Mouse (Mus musculus): ENCODE results near the gene Glt1d1. TPM values are rescaled to one million over a fixed set of nuclear protein-coding genes. Genes with fewer than 3 reads are reported as not detected.

The Glt1d1 gene
- polyA plus RNA-seq, 1 experiment from 2014 or later = 2.8 TPM

DNA sequence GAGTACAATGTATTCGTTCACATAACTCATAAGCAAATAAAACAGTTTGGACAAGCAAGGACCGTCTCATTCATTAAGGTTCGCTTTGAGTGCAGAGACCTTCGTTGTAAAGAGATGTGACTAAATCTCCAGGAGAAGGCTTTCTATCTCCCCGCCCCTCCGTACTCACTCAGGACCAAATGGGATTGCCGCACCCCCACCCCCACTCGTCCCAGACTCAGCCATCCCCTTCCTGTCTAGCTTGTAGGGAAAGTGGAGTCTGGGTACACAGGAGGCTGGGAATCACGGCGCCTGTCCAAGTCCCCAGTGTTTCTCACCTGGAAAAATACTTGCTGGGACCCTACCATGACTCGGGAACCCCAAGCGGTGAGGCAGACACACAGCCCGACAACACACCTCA lies 7.6 kb downstream of the Glt1d1 start:
- ATAC-seq (ENCODE audit: low read depth) = no peak
- Histone ChIP-seq H3K9me3 (ENCODE audit: control insufficient read depth, low read length) (no peaks in the 10 kb centered on the region), H3K4me2 (ENCODE audit: low read depth, low read length) (no peak overlapping the region), H3K9ac (replicated peaks; ENCODE audit: low read depth, low read length) (no peak overlapping the region), H3K27me3 (ENCODE audit: control insufficient read depth, insufficient read depth, low read length) (no peaks in the 10 kb centered on the region), H3K4me1 (ENCODE audit: control insufficient read depth, insufficient read depth, low read length) (no peaks in the 10 kb centered on the region), H3K36me3 (ENCODE audit: control insufficient read depth, insufficient read depth, low read length) (no peaks in the 10 kb centered on the region), H3K4me3 (ENCODE audit: low read depth, low read length) (no peak overlapping the region), H3K27ac (ENCODE audit: low read depth, low read length) (no peak overlapping the region)
- WGBS = 90% methylated on average over 13 of the region's 13 CpGs

DNA sequence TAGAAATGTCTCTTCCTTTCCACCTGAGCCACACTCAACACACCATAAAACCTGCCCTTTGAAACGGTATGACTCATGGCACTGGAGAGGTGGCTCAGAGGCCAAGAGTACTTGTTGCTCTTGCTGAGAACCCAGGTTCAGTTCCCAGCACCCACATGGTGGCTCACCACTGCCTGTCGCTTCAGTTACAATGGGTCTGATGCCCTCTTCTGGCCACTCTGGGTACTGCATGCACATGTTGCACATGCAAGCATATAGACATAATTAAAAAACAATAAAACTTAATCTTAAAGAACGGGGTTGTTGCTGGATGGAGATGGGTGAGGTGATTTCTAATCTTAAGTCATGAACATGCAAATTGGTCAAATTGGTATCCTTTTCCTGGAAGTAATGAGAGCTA lies 8.3 kb downstream of the Glt1d1 start:
- Histone ChIP-seq H3K4me3 (ENCODE audit: low read depth, low read length) (no peak overlapping the region), H3K27ac (ENCODE audit: low read depth, low read length) (no peak overlapping the region), H3K4me1 (ENCODE audit: control insufficient read depth, insufficient read depth, low read length) (no peaks in the 10 kb centered on the region), H3K36me3 (ENCODE audit: control insufficient read depth, insufficient read depth, low read length) (no peaks in the 10 kb centered on the region), H3K4me2 (ENCODE audit: low read depth, low read length) (no peak overlapping the region), H3K27me3 (ENCODE audit: control insufficient read depth, insufficient read depth, low read length) (no peaks in the 10 kb centered on the region), H3K9ac (replicated peaks; ENCODE audit: low read depth, low read length) (no peak overlapping the region), H3K9me3 (ENCODE audit: control insufficient read depth, low read length) (no peaks in the 10 kb centered on the region)
- WGBS = 97% methylated on average over 3 of the region's 3 CpGs
- no peak for ATAC-seq (ENCODE audit: low read depth)

DNA sequence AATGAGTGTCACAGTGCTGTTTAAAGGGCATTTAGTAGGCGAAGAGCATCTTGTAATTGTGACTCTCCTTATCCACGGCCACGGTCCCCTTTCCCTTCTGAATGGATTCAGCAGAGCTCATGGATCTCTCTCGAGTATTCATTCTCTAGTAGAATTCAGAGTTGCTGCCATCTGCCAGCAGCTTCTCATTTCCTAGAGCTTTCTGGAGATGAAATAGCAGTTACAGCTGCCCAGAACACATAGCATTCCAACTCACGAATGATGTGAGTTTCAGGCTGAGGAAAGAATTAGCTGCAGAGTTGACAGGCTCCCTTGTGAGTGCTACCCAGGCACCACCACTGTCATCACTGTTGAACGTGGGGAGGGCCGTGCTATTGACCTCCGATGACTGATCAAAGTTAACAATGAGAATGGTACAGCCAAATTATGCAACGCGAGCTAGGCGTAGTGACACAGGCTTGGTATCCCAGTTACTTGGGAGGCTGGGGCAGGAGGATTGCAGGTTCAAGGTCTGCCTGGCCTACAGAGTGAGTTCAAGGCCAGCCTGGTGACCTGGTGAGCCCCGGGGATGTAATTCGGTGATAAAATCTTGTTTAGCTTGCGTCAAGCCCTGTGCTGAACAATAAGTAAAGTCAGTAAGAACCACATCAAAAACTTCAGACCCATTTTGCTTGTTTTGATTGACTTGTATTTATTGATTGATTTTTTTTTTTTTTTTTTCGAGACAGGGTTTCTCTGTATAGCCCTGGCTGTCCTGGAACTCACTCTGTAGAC lies 9.3 kb downstream of the Glt1d1 start:
- no peaks in the 10 kb centered on the region for H3K9me3 ChIP-seq (ENCODE audit: control insufficient read depth, low read length)
- H3K36me3 ChIP-seq (ENCODE audit: control insufficient read depth, insufficient read depth, low read length) = no peaks in the 10 kb centered on the region
- H3K4me1 ChIP-seq (ENCODE audit: control insufficient read depth, insufficient read depth, low read length) = no peaks in the 10 kb centered on the region
- H3K27ac ChIP-seq (ENCODE audit: low read depth, low read length) = no peak overlapping the region
- ATAC-seq (ENCODE audit: low read depth) = no peak
- no peak overlapping the region for H3K9ac ChIP-seq (replicated peaks; ENCODE audit: low read depth, low read length)
- H3K27me3 ChIP-seq (ENCODE audit: control insufficient read depth, insufficient read depth, low read length) = no peaks in the 10 kb centered on the region
- H3K4me3 ChIP-seq (ENCODE audit: low read depth, low read length) = no peak overlapping the region
- WGBS = 93% methylated on average over 15 of the region's 15 CpGs
- H3K4me2 ChIP-seq (ENCODE audit: low read depth, low read length) = no peak overlapping the region

GRCm38 (mm10) chr5:127648046-127648445 lies 16.0 kb downstream of the Glt1d1 start:
- H3K4me2 ChIP-seq (ENCODE audit: low read depth, low read length) = no peak overlapping the region
- H3K4me3 ChIP-seq (ENCODE audit: low read depth, low read length) = no peak overlapping the region
- no peaks in the 10 kb centered on the region for H3K9me3 ChIP-seq (ENCODE audit: control insufficient read depth, low read length)
- no peaks in the 10 kb centered on the region for H3K36me3 ChIP-seq (ENCODE audit: control insufficient read depth, insufficient read depth, low read length)
- no peak overlapping the region for H3K9ac ChIP-seq (replicated peaks; ENCODE audit: low read depth, low read length)
- no peaks in the 10 kb centered on the region for H3K27me3 ChIP-seq (ENCODE audit: control insufficient read depth, insufficient read depth, low read length)
- no peaks in the 10 kb centered on the region for H3K4me1 ChIP-seq (ENCODE audit: control insufficient read depth, insufficient read depth, low read length)
- ATAC-seq (ENCODE audit: low read depth) = no peak
- WGBS = 83% methylated on average over 6 of the region's 6 CpGs
- no peak overlapping the region for H3K27ac ChIP-seq (ENCODE audit: low read depth, low read length)

DNA sequence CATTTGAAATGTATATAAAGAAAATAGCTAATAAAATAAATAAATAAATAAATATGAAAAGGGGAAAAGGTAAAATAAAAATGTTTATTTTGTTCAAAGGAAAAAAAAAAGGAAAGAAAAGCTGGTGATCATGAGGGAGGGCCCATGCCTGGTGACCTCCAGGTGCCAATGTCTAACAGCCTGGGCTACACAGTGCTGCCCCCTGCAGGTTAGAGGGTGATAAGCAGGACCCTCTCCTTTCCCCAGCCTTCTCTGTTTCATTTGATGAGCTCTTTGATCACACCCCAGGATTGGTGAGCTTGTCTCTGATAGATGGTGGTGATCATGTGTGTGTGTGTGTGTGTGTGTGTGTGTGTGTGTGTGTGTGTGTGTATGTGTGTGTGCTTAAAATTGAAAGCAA lies 17.0 kb downstream of the Glt1d1 start:
- Histone ChIP-seq H3K36me3 (ENCODE audit: control insufficient read depth, insufficient read depth, low read length) (no peaks in the 10 kb centered on the region), H3K4me3 (ENCODE audit: low read depth, low read length) (no peak overlapping the region), H3K27ac (ENCODE audit: low read depth, low read length) (no peak overlapping the region), H3K4me2 (ENCODE audit: low read depth, low read length) (no peak overlapping the region), H3K9me3 (ENCODE audit: control insufficient read depth, low read length) (no peaks in the 10 kb centered on the region), H3K27me3 (ENCODE audit: control insufficient read depth, insufficient read depth, low read length) (no peaks in the 10 kb centered on the region), H3K4me1 (ENCODE audit: control insufficient read depth, insufficient read depth, low read length) (no peaks in the 10 kb centered on the region), H3K9ac (replicated peaks; ENCODE audit: low read depth, low read length) (no peak overlapping the region)
- no peak for ATAC-seq (ENCODE audit: low read depth)

DNA sequence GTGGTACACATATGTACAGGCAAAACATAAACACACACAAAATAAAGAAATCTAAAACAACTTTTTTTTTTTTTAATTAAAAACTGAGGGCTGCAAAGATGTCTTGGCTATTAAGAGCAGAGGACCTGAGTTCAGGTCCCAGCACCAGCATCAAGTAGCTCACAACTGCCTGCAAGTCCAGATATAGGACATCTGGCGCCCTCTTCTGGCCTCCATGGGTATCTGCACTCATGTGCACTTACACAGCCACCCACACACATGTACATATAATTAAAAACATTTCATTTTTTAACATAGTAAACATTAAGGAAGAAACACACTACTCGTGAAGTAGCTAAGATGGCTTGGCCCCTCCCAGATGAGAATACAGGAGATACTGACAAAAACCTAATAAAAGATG lies 26.2 kb downstream of the Glt1d1 start:
- Histone ChIP-seq H3K27me3 (ENCODE audit: control insufficient read depth, insufficient read depth, low read length) (no peaks in the 10 kb centered on the region), H3K4me1 (ENCODE audit: control insufficient read depth, insufficient read depth, low read length) (no peaks in the 10 kb centered on the region), H3K9ac (replicated peaks; ENCODE audit: low read depth, low read length) (no peak overlapping the region), H3K27ac (ENCODE audit: low read depth, low read length) (no peak overlapping the region), H3K4me2 (ENCODE audit: low read depth, low read length) (no peak overlapping the region), H3K9me3 (ENCODE audit: control insufficient read depth, low read length) (no peaks in the 10 kb centered on the region), H3K36me3 (ENCODE audit: control insufficient read depth, insufficient read depth, low read length) (no peaks in the 10 kb centered on the region), H3K4me3 (ENCODE audit: low read depth, low read length) (no peak overlapping the region)
- ATAC-seq (ENCODE audit: low read depth) = no peak
- 89% methylated on average over 2 of the region's 2 CpGs for WGBS

GRCm38 (mm10) chr5:127659312-127659711 lies 27.2 kb downstream of the Glt1d1 start:
- H3K9me3 ChIP-seq (ENCODE audit: control insufficient read depth, low read length) = no peaks in the 10 kb centered on the region
- no peak overlapping the region for H3K4me3 ChIP-seq (ENCODE audit: low read depth, low read length)
- H3K4me2 ChIP-seq (ENCODE audit: low read depth, low read length) = no peak overlapping the region
- no peak overlapping the region for H3K9ac ChIP-seq (replicated peaks; ENCODE audit: low read depth, low read length)
- H3K27ac ChIP-seq (ENCODE audit: low read depth, low read length) = no peak overlapping the region
- H3K36me3 ChIP-seq (ENCODE audit: control insufficient read depth, insufficient read depth, low read length) = no peaks in the 10 kb centered on the region
- 93% methylated on average over 3 of the region's 3 CpGs for WGBS
- no peak for ATAC-seq (ENCODE audit: low read depth)
- H3K4me1 ChIP-seq (ENCODE audit: control insufficient read depth, insufficient read depth, low read length) = no peaks in the 10 kb centered on the region
- no peaks in the 10 kb centered on the region for H3K27me3 ChIP-seq (ENCODE audit: control insufficient read depth, insufficient read depth, low read length)

DNA sequence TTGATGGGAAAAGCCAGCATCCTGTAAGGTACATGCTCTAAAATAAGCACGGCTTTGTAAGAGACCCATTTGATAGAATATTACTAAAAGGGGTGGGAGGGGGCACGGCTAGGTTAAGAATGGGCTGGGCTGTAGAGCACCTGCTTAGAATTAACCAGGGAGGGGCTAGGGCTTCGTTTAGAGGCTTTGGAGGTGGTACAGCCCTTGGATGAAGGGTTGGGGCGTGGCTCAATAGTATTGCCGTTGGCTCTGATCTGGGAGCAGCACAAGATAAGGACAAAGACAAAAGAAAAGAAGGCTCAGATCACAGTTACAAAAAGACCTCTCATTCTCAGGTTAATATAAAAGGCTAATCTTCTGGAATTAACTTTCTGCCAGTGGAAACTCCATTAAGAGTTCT lies 28.2 kb downstream of the Glt1d1 start:
- Histone ChIP-seq H3K4me1 (ENCODE audit: control insufficient read depth, insufficient read depth, low read length) (no peaks in the 10 kb centered on the region), H3K36me3 (ENCODE audit: control insufficient read depth, insufficient read depth, low read length) (no peaks in the 10 kb centered on the region), H3K27ac (ENCODE audit: low read depth, low read length) (no peak overlapping the region), H3K9me3 (ENCODE audit: control insufficient read depth, low read length) (no peaks in the 10 kb centered on the region), H3K4me2 (ENCODE audit: low read depth, low read length) (no peak overlapping the region), H3K4me3 (ENCODE audit: low read depth, low read length) (no peak overlapping the region), H3K27me3 (ENCODE audit: control insufficient read depth, insufficient read depth, low read length) (no peaks in the 10 kb centered on the region), H3K9ac (replicated peaks; ENCODE audit: low read depth, low read length) (no peak overlapping the region)
- WGBS = 82% methylated on average over 5 of the region's 5 CpGs
- no peak for ATAC-seq (ENCODE audit: low read depth)

DNA sequence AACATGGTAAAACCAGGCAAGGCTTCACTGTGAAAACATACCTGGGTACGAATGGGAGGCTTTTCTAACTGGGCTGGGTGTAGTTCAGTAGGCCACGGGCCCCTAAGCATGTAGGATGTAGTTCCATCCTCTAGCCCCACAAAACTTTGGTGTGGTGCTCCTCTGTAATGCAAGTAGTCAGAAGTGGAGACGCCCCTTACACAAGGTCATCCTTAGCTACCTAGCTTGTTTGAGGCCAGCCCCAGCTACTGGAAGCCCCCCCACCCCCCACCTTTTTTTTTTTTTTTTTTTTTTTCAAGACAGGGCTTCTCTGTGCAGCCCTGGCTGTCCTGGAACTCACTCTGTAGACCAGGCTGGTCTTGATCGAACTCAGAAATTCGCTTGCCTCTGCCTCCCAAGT lies 28.9 kb downstream of the Glt1d1 start:
- Histone ChIP-seq H3K4me2 (ENCODE audit: low read depth, low read length) (no peak overlapping the region), H3K27ac (ENCODE audit: low read depth, low read length) (no peak overlapping the region), H3K9ac (replicated peaks; ENCODE audit: low read depth, low read length) (no peak overlapping the region), H3K27me3 (ENCODE audit: control insufficient read depth, insufficient read depth, low read length) (no peaks in the 10 kb centered on the region), H3K4me3 (ENCODE audit: low read depth, low read length) (no peak overlapping the region), H3K9me3 (ENCODE audit: control insufficient read depth, low read length) (no peaks in the 10 kb centered on the region), H3K36me3 (ENCODE audit: control insufficient read depth, insufficient read depth, low read length) (no peaks in the 10 kb centered on the region), H3K4me1 (ENCODE audit: control insufficient read depth, insufficient read depth, low read length) (no peaks in the 10 kb centered on the region)
- no peak for ATAC-seq (ENCODE audit: low read depth)
- WGBS = over 99% methylated on average over 5 of the region's 5 CpGs

All from neural tube, embryonic 14.5 days (tissue).